Mouse (Mus musculus): ENCODE results near the gene 6430571L13Rik. TPM values are rescaled to one million over a fixed set of nuclear protein-coding genes. Genes with fewer than 3 reads are reported as not detected.

The 6430571L13Rik gene
- polyA plus RNA-seq, 1 experiment from 2014 or later = 11.4 TPM

DNA sequence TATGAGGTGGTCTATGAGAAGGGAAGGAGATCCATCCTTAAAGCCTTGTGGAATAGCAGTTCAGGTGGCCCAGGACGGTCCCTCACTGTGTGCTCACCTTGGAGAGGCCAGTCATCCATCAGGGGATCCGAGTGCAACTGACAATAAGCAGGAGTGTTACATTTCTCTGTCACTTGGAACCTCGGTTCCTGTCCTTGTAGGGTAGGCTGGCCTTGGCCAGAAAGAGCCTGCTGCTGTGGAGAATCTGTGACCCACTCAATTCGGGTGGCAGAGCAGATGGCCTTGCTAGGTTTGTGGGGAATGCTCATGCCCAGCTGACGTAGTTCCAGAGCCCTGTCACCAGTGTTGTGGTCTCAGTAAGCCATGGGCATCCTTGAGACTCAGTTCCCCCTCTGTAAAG lies 30.8 kb upstream of the 6430571L13Rik start:
- H3K4me2 ChIP-seq (ENCODE audit: low read length) = no peak overlapping the region
- 75% methylated on average over 5 of the region's 5 CpGs for WGBS
- no peaks in the 10 kb centered on the region for H3K4me1 ChIP-seq (ENCODE audit: control insufficient read depth, insufficient read depth, low read depth, low read length)
- no peak overlapping the region for H3K4me3 ChIP-seq (ENCODE audit: low read length)
- no peaks in the 10 kb centered on the region for H3K27me3 ChIP-seq (replicated peaks; ENCODE audit: control insufficient read depth, insufficient read depth, low read length)
- H3K27ac ChIP-seq (ENCODE audit: low read depth, low read length) = no peak overlapping the region
- ATAC-seq = no peak
- no peak overlapping the region for H3K9ac ChIP-seq (ENCODE audit: low read depth, low read length)
- H3K36me3 ChIP-seq (ENCODE audit: control insufficient read depth, insufficient read depth, low read length) = no peaks in the 10 kb centered on the region
- H3K9me3 ChIP-seq (ENCODE audit: control insufficient read depth, low read length) = no peaks in the 10 kb centered on the region

DNA sequence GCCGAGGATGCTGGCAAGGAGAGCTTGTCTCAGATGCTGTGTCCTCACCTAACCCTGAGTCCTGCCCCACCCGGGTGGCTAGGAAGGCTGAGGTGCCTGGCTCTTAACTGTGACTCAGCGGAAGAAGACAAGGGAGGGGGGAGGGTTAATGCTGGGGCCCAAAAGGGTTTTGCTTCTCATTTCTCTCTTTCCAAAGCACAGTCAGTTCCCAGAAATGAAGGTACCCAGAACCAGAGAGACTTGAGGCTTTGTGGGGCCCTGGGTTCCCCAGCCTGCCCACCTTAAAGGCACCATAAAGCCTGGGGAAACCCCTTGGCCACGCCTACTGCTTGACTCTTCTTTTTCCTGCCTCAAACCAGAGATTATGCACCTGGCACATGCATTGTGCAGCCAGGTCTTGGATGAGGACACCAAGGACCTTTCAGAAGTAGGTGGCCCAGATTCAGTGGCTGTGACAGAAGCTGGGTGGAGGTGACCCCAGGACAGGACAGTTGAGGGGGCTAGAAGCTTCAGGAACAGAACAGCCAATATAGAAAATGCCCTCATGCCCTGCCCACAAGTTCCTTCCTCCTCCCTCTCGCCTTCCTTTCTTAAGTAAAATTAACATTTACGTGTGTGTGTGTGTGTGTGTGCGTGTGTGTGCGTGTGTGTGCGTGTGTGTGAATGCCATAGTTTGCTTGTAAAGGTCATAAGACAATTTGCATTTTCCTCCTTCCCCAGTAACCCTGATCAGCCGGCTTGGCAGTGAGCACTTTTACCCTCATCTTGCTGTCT lies 27.4 kb upstream of the 6430571L13Rik start:
- Histone ChIP-seq H3K27me3 (replicated peaks; ENCODE audit: control insufficient read depth, insufficient read depth, low read length) (no peaks in the 10 kb centered on the region), H3K36me3 (ENCODE audit: control insufficient read depth, insufficient read depth, low read length) (no peaks in the 10 kb centered on the region), H3K4me2 (ENCODE audit: low read length) (no peak overlapping the region), H3K9ac (ENCODE audit: low read depth, low read length) (no peak overlapping the region), H3K9me3 (ENCODE audit: control insufficient read depth, low read length) (no peaks in the 10 kb centered on the region), H3K27ac (ENCODE audit: low read depth, low read length) (no peak overlapping the region), H3K4me3 (ENCODE audit: low read length) (no peak overlapping the region), H3K4me1 (ENCODE audit: control insufficient read depth, insufficient read depth, low read depth, low read length) (no peaks in the 10 kb centered on the region)
- no peak for ATAC-seq
- 76% methylated on average over 10 of the region's 10 CpGs for WGBS

DNA sequence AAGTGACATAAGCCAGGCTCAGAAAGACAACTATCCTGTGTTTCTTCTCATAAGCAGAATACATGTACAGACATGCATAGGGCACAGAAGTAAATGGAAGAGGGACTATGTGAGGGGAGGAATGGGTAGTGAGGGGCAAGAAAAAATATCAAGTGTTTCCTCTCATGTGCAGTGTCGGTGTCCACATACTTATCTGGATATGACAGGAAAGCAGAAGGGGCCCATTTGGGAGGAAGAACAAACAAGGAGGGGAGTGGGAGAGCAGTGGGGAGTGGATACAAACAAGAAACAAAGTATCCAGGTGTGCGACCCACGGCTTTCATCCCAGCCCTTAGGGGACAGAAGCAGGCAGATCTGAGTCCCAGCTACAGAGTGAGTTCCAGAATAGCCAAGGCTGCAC lies 26.5 kb upstream of the 6430571L13Rik start:
- WGBS = 92% methylated on average over 3 of the region's 3 CpGs
- no peak overlapping the region for H3K9ac ChIP-seq (ENCODE audit: low read depth, low read length)
- no peak overlapping the region for H3K4me2 ChIP-seq (ENCODE audit: low read length)
- H3K27me3 ChIP-seq (replicated peaks; ENCODE audit: control insufficient read depth, insufficient read depth, low read length) = no peaks in the 10 kb centered on the region
- no peaks in the 10 kb centered on the region for H3K9me3 ChIP-seq (ENCODE audit: control insufficient read depth, low read length)
- H3K4me1 ChIP-seq (ENCODE audit: control insufficient read depth, insufficient read depth, low read depth, low read length) = no peaks in the 10 kb centered on the region
- H3K4me3 ChIP-seq (ENCODE audit: low read length) = no peak overlapping the region
- no peak overlapping the region for H3K27ac ChIP-seq (ENCODE audit: low read depth, low read length)
- ATAC-seq = no peak
- H3K36me3 ChIP-seq (ENCODE audit: control insufficient read depth, insufficient read depth, low read length) = no peaks in the 10 kb centered on the region

DNA sequence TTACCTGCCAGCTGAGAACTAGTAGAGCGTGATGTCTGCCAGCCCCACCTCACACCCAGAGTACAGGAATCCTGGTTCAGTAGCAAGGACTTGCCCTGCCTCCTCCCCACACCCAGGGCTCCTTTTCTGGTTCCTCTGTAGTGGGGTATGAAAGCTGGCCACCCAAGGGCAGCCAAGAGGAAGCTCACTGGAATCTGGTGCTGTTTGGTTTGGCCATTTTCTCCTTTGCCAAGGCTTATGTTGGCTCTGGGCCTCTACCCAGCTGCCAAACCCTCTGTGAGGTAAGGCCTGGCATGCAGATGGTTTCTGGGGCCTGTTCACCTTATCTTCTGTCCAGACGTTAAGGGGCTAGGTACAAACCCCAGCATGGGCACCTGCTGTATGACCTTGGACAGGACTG lies 24.6 kb upstream of the 6430571L13Rik start:
- H3K27ac ChIP-seq (ENCODE audit: low read depth, low read length) = no peak overlapping the region
- no peaks in the 10 kb centered on the region for H3K36me3 ChIP-seq (ENCODE audit: control insufficient read depth, insufficient read depth, low read length)
- no peak for ATAC-seq
- WGBS = 89% methylated on average over 2 of the region's 2 CpGs
- H3K4me1 ChIP-seq (ENCODE audit: control insufficient read depth, insufficient read depth, low read depth, low read length) = no peaks in the 10 kb centered on the region
- no peak overlapping the region for H3K4me2 ChIP-seq (ENCODE audit: low read length)
- no peak overlapping the region for H3K9ac ChIP-seq (ENCODE audit: low read depth, low read length)
- H3K27me3 ChIP-seq (replicated peaks; ENCODE audit: control insufficient read depth, insufficient read depth, low read length) = no peaks in the 10 kb centered on the region
- H3K9me3 ChIP-seq (ENCODE audit: control insufficient read depth, low read length) = no peaks in the 10 kb centered on the region
- H3K4me3 ChIP-seq (ENCODE audit: low read length) = no peak overlapping the region

DNA sequence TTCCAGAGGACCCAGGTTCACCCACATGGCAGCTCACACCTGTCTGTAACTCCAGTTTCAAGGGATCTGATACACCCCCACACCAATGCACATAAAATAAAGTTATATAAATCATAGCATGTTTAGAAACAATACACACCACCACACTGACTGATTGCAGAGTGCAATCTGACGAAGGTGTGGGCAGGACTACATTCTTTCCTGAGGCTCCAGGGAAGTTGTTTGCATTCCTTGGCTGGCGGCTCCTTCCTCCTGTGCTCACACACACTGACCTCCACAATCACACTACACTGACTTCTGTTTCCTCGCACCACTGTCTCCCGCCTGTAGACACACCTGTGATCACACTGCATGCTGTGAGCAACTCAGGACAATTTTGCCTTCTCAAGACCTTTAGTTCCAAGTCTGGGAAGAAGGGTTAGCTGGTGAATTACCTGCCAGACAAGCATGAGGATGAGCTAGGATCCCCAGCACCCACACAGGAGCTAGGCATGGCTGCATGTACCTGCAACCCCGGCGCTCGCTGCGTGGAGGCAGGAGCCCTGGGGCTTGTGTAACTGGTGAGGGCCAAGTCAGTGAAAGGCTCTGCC lies 17.8 kb upstream of the 6430571L13Rik start:
- Histone ChIP-seq H3K4me1 (ENCODE audit: control insufficient read depth, insufficient read depth, low read depth, low read length) (no peaks in the 10 kb centered on the region), H3K4me3 (ENCODE audit: low read length) (no peak overlapping the region), H3K27me3 (replicated peaks; ENCODE audit: control insufficient read depth, insufficient read depth, low read length) (no peaks in the 10 kb centered on the region), H3K9me3 (ENCODE audit: control insufficient read depth, low read length) (no peaks in the 10 kb centered on the region), H3K36me3 (ENCODE audit: control insufficient read depth, insufficient read depth, low read length) (no peaks in the 10 kb centered on the region), H3K9ac (ENCODE audit: low read depth, low read length) (no peak overlapping the region), H3K4me2 (ENCODE audit: low read length) (no peak overlapping the region), H3K27ac (ENCODE audit: low read depth, low read length) (no peak overlapping the region)
- WGBS = 78% methylated on average over 8 of the region's 8 CpGs
- no peak for ATAC-seq

DNA sequence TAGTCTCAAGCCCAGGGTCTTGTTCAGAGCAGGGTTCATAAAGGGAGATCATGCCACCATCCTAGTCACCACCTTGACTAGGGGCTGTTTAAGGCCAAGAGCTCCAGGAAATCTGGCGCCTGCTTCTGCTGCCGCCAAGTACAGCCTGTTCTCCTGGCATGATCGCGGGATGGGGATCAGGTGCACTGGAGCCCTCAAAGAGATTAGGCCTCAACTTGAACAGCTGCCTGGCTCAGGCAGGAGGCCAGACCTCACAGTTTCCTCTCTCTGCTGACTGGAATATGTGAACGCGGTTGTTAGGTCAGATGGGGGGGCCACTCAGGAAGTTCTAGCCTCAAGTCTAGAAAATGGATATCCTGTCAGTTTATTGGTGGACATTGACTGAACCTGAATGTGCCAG lies 16.8 kb upstream of the 6430571L13Rik start:
- ATAC-seq = 0 out of 2 replicates have a peak, but pooled peaks have one; percentile 34
- Histone ChIP-seq H3K4me2 (ENCODE audit: low read length) (no peak overlapping the region), H3K4me1 (ENCODE audit: control insufficient read depth, insufficient read depth, low read depth, low read length) (no peaks in the 10 kb centered on the region), H3K9ac (ENCODE audit: low read depth, low read length) (no peak overlapping the region), H3K27me3 (replicated peaks; ENCODE audit: control insufficient read depth, insufficient read depth, low read length) (no peaks in the 10 kb centered on the region), H3K27ac (ENCODE audit: low read depth, low read length) (no peak overlapping the region), H3K9me3 (ENCODE audit: control insufficient read depth, low read length) (no peaks in the 10 kb centered on the region), H3K4me3 (ENCODE audit: low read length) (no peak overlapping the region), H3K36me3 (ENCODE audit: control insufficient read depth, insufficient read depth, low read length) (no peaks in the 10 kb centered on the region)
- 57% methylated on average over 6 of the region's 6 CpGs for WGBS

DNA sequence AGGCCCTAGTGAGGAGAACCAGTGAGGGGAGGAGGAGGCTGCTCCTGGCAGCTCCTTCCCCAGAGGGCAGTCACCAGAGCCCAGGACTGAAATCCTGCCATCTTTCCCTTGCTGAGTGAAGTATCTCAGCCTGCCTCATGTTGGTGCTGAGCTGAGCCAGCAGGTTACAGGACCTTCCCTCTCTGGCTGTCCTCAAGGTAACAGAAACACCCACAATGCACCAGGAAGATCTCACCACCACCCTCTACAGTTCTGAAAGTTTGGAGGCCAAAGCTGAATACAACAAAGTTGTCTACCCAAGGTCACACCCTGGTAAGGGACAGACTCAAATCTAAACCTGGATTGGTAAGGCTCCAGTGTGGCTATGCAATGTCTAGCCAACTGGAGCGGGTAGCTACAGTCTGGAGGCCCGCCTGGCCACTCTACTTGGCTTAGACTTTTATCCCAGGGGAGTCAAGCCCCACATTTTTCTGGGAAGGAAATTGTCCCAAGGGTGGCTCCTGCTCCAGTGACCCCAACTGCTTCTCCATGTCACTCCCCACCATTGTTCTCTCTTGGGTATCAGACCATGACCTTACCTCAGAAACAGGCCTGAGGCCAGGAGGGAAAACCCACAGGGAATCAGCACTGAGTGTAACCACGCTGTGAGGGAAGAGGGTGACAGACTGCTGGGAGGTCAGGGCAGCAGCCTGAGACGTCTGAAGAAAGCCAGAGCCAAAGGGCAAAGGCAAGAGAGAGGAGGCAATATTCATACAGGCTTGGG lies 15.4 kb upstream of the 6430571L13Rik start:
- ATAC-seq = no peak
- 66% methylated on average over 4 of the region's 4 CpGs for WGBS
- H3K27me3 ChIP-seq (replicated peaks; ENCODE audit: control insufficient read depth, insufficient read depth, low read length) = no peaks in the 10 kb centered on the region
- no peak overlapping the region for H3K4me3 ChIP-seq (ENCODE audit: low read length)
- H3K9ac ChIP-seq (ENCODE audit: low read depth, low read length) = no peak overlapping the region
- 0 out of 2 replicates have a peak, but pooled peaks cover 2% of the 10 kb centered on the region for H3K36me3 ChIP-seq (ENCODE audit: control insufficient read depth, insufficient read depth, low read length)
- H3K4me2 ChIP-seq (ENCODE audit: low read length) = no peak overlapping the region
- H3K4me1 ChIP-seq (ENCODE audit: control insufficient read depth, insufficient read depth, low read depth, low read length) = no peaks in the 10 kb centered on the region
- no peaks in the 10 kb centered on the region for H3K9me3 ChIP-seq (ENCODE audit: control insufficient read depth, low read length)
- H3K27ac ChIP-seq (ENCODE audit: low read depth, low read length) = no peak overlapping the region

DNA sequence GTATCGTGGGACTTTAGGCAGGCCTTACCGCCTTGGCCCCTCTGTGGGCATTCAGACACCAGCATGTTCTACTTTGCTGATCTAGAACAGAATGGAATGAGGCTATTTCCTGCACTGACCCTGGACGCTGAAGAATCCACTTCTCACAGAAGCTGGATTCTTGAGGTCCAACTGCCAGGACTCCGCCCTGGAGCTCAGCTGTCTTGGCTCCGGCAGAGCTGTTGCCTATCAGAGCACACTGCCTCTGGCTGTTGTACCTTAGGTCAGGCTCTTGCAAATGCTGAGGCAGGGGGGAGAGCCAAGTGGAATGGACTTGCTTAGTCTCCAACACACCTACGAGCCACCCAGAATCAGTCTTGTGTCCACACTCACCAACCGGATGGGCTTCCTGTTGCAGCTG lies 14.5 kb upstream of the 6430571L13Rik start:
- Histone ChIP-seq H3K9me3 (ENCODE audit: control insufficient read depth, low read length) (no peaks in the 10 kb centered on the region), H3K4me3 (ENCODE audit: low read length) (no peak overlapping the region), H3K4me2 (ENCODE audit: low read length) (no peak overlapping the region), H3K4me1 (ENCODE audit: control insufficient read depth, insufficient read depth, low read depth, low read length) (no peaks in the 10 kb centered on the region), H3K27ac (ENCODE audit: low read depth, low read length) (no peak overlapping the region), H3K27me3 (replicated peaks; ENCODE audit: control insufficient read depth, insufficient read depth, low read length) (no peaks in the 10 kb centered on the region), H3K9ac (ENCODE audit: low read depth, low read length) (no peak overlapping the region), H3K36me3 (ENCODE audit: control insufficient read depth, insufficient read depth, low read length) (0 out of 2 replicates have a peak, but pooled peaks cover 2% of the 10 kb centered on the region)
- no peak for ATAC-seq
- 93% methylated on average over 7 of the region's 7 CpGs for WGBS
